Mouse (Mus musculus) adrenal gland, adult (tissue): ENCODE results near the gene Ccr10.

ENCODE experiments used
- DNase-seq, 2 experiments: peaks; one replicate each; pipeline ENCODE4 v3.0.0; 2022 to 2023; ENCODE audit warnings: low spot score in 1 of 2; ENCODE audit not compliant: inconsistent age in 2 of 2

The Ccr10 gene

GRCm38 (mm10) chr11:101189495-101190180 lies 14.4 kb upstream of the Ccr10 start:
- DNase-seq, result peak; percentile 88 to 90

- DNase-seq, result peak; percentile 50 to 69
Observed at GRCm38 (mm10) chr11:101188166-101188805, 13.0 kb upstream of the Ccr10 start.

GRCm38 (mm10) chr11:101187541-101187940 lies 12.3 kb upstream of the Ccr10 start:
- DNase-seq, result no peak

- DNase-seq, result peak in 1 of 2 experiments; percentile 10
Observed at GRCm38 (mm10) chr11:101186526-101187247, 11.4 kb upstream of the Ccr10 start.

- DNase-seq, result peak in 1 of 2 experiments; percentile 18
Observed at GRCm38 (mm10) chr11:101185441-101185840, 10.2 kb upstream of the Ccr10 start.

- DNase-seq, result no peak
Observed at GRCm38 (mm10) chr11:101184984-101185383, 9.7 kb upstream of the Ccr10 start.

GRCm38 (mm10) chr11:101182771-101183517 lies 7.7 kb upstream of the Ccr10 start:
- DNase-seq, result no peak

- DNase-seq, result no peak
Observed at GRCm38 (mm10) chr11:101181961-101182360, 6.7 kb upstream of the Ccr10 start.

GRCm38 (mm10) chr11:101180846-101181740 lies 5.8 kb upstream of the Ccr10 start:
- DNase-seq, result peak in 1 of 2 experiments; percentile 88

GRCm38 (mm10) chr11:101180261-101180660 lies 5.0 kb upstream of the Ccr10 start:
- DNase-seq, result no peak

GRCm38 (mm10) chr11:101179306-101179705 lies 4.1 kb upstream of the Ccr10 start:
- DNase-seq, result no peak

GRCm38 (mm10) chr11:101178061-101179058 lies 3.1 kb upstream of the Ccr10 start:
- DNase-seq, result peak in 1 of 2 experiments; percentile 33

- DNase-seq, result peak in 1 of 2 experiments; percentile 80
Observed at GRCm38 (mm10) chr11:101176933-101177773, 1.9 kb upstream of the Ccr10 start.

- DNase-seq, result peak in 1 of 2 experiments; percentile 80
Observed at GRCm38 (mm10) chr11:101176117-101176691, 961 bp upstream of the Ccr10 start.

- DNase-seq, result peak in 1 of 2 experiments; percentile 69
Observed at GRCm38 (mm10) chr11:101175636-101176116, 433 bp upstream of the Ccr10 start.

- peak in 1 of 2 experiments; percentile 74 for DNase-seq
Observed at GRCm38 (mm10) chr11:101174389-101174745, 876 bp downstream of the Ccr10 start.

GRCm38 (mm10) chr11:101173631-101174388 lies 1.4 kb downstream of the Ccr10 start:
- DNase-seq, result peak; percentile 86 to 94
